Mouse (Mus musculus) cerebellum, postnatal 4 days (tissue): ENCODE measurements at regions not wholly inside any gene's neighbourhood (a gene's known extent, or its start where the extent isn't known, plus 50 kb on each side); places are given as distances from the start of the nearest gene placed in this dataset.

Experiments used
- DNase-seq, 2 experiments: peaks; one replicate each; pipeline ENCODE4 v3.0.0; 2022; ENCODE audit warnings: low spot score in 2 of 2, mixed read lengths in 1 of 2

DNA sequence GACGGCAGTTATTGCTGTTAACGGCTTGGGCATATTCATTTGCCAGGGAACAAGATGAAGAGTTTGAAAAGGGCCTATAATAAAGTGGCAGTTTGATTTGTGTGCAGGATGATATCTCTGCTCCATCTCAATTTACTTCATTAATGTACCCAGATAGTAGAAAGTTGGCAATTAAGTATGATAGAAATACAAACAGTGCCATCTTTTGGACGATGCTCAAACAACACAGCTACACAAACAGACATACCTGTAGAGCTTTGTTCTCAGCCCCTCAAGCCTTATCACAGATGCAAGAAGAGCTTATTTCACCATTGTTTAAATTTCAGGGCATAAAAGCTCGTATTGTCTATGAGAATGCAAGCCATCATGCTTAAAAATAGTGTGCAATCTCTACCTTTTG is 82.2 kb downstream of the Tnfsf11 start:
- DNase-seq, result no peak

DNA sequence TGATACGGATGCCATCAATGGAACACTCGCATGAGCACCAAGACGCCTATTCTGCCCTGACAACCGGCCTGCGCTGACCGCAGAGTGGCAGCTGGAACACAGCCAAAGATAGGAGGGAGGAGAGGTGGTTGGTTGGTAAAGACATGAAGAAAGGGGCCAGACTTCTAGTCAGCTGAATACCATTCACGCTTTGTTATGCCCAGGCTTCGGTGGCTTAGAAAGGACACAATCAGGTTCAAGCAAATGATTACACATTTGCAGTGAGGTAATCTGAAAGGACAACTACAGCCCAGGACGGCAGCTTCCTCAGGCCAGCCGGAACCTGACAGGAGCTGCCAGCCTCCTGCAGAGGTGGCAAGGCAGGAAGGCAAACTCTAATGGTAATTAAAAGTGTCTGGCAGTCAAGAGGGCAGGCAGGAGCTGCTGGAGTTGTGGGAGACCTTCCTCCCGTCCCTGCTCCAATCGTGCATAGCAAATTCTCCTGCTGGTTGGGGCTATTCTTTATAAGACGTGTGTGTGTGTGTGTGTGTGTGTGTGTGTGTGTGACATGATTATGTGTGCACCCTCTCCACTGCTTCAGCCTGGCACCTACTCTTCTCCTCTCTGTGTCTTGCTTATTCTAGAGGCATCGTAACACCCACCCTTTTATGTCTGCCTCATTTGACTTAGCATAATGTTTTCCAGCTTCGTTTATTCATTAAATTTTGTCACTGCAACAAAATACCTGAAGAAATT is 91.4 kb downstream of the Tnfsf11 start:
- DNase-seq, result peak in 1 of 2 experiments; percentile 39

DNA sequence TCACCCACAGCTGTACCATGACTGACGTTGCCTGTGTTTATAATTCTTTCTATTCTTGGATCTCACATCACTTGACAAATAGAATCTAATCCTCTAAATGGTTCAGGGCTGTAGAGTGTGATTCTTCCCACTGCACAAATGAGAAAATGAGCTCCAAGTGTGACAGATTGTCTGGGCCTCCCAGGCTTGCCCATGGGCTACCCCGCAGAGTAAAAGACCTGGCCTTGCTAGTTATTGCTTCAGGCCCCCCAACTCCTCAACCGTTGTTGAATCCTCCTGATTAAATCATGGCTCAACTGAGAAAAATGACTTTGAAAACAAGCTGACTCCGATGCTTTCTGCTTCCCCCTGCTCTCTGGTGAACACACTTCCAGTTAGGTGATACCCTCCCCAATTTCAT is 92.4 kb downstream of the Tnfsf11 start:
- DNase-seq, result no peak

DNA sequence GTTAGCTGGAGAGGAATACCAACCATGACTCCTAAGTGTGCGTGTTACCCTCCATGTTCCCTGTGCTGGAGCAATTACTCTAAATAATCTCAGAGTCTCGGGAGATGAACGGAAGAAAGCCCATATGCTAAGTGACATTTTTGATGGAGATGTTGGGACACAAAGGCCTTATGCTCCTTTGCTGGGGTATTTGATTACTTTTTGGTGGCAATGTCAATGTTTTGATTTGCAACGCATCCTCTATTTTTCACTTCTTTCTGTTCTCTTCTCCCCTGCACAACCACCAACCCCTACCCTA is 103.3 kb downstream of the Tnfsf11 start:
- no peak for DNase-seq

DNA sequence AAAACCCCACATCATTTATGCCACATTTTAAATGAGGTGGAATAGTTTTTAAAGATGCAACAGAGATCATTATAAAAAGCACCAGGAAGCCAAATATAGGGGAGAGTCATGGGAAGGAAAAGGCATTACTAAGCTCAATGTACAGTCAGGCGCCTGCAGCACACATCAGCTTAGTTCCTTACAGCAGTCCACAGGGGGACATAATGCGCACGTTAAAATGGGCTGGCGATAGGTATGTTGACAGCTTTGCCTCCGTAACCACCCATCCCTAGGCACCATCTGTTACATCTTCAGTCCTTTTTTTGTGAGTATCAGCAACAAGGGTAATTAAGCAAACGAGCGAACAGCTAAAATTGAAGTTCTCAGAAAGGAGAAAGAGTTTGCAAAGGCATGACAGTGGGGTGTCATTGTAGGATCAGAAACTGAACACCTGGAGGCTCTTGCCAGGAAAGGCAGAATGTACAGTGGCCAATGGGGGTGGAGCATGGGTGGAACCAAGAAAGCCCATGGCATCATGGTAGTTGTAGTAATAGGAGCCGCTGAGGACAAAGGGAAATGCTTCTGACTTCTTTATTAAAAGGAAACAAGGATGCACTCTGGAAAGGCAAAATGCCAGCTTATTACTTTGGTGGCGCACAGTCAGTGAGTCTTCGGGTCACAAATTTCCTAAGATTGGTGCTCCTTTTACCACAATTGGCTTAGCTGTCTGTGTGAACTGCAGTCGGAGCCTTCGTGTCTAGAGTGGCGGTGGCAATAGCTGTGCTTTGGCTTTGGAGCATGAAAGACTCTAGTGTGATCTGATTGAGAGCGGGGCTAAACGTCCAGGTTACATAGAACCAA is 103.9 kb downstream of the Tnfsf11 start:
- DNase-seq, result no peak

DNA sequence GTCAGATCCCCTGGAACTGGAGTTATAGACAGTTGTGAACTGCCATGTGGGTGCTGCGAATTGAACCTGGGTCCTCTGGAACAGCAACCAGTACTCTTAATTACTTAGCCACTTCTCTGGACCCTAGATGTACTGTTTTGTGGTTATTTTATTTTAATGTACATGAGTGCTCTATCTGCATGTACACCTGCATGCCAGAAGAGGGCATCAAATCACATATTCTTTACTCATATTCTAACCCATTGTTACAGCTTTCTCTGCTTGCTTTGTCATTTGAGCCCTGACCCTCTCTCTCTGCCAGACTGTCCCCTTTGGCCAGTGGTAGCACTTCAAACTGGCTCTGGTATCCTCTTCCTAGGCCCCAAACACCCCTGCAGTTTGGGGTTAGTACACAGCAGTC is 105.1 kb downstream of the Tnfsf11 start:
- DNase-seq, result no peak

DNA sequence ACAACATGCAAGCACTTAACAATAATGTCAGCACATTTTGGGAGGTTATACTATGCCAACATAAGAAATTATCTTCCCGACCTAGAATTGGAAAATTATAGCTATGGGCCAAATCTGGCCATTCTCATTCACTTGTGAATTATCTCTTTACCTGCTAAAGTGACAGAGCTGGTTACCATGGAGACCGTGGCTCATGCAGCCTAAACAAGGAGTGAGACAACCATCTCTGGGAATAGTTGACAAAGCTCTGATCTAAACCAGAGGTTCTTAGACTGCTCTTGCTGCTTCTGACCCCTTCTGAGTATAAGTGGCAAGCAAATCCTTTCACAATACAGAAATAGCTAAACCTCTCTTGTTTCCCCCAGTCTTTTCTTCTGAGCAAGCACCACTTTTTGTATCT is 108.7 kb upstream of the Fam216b start:
- no peak for DNase-seq

DNA sequence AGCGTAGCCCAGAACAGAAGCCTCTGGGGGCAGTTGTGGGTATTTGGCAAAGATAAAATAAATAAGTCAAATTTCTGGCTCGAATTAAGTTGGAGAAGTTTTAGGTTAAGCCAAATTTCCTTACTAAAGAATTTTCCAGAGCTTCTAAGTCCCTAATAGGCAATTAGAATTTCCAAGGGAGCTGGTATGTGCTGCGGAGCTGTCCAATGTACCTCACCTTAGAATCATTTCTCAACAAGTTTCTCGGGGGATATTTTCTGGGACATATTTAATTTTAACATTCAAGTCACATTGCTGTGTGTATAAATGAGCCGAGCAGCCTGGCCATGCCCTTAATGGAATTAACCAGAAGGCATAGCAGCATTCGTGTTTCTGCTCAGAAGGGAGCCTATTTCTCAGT is 90.8 kb upstream of the Fam216b start:
- DNase-seq, result no peak

DNA sequence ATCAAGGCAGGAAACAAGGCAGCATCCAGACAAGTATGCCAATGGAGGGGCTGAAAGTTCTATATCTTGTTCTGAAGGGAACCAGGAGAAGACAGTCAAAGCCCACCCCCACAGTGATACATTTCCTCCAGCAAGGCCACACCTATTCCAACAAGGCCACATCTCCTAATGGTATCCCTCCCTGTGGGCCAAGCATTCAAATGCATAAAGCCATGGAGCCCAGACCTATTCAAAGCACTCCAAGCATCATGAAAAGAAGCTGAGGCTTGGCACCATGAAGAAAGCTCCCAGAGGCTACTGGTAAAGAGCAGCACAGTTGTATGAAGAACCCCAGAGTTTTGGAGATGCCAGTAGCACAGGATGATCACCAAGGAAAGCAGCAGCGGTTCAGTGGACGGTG is 84.6 kb upstream of the Fam216b start:
- no peak for DNase-seq

DNA sequence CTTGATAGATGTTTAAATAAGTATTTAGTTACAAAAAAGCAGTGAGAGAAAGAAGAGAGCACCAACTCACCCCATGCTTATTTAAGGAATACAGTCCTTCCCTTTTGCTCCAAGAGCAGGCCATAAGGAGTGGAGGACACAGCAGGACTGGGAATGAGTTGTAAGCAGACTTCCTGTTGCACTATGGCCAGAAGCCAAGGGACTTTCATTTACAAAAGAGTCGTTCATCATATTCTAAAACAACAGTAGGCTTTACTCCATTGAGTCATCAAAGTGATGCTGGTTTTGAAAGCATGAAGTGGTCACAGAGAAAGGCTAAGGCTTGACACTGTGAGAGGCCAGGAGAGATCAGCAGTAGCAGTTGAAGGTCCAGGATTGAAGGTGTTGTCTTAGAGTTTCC is 84.1 kb upstream of the Fam216b start:
- DNase-seq, result no peak

DNA sequence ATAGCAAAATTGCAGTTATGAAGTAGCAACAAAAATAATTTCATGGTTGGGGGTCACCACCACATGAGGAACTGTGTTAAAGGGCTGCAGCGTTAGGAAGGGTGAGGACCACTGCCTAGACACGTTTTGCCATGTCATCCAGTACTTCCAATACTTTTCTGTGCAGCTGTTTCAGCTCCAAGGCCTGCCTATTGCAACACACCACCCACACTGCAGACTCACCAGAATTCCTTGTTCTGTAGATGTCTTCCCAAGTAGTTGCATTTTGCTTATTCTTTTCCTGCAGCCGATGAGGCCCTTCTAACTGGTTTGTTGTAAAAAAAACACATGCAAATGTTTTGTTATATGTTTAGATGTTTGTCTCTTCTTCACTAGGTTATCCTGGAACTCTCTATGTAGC is 72.0 kb upstream of the Fam216b start:
- no peak for DNase-seq

DNA sequence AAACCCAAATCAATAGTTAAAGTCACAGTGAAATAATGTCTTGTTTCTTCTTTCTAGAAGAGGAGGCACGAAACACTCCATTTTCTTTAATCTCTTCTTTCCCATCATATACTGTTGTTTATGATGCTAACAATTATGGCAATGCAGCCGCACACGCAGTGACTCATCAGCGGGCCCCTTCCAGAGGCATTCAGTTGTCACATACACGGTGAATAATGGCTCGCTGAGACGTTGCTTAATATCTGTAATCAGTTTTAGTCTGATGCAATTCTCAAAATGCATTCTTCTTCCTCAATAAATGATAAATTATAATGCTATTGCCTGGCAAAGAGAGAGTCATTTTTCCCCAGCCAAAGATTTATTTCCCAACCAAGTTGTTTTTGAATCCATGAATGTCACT is 70.8 kb upstream of the Fam216b start:
- no peak for DNase-seq

DNA sequence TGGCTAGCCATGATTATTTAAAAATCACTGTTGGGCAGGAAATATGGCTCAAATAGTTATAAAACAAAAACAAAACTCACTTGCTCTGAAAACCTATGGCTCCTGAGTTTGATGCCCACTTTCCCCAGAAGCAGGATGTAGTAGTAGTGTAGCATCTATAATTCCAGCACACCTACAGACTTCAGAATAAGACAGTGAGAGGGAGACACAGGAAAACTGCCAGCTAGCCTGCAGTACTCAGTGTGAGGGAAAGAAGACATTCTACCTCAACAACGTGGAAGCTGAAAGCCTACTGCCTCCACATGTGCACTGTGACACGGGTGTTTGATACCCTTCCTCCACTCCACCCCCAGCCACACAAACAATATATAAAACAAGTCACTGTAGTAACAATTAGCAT is 68.9 kb upstream of the Fam216b start:
- DNase-seq, result no peak

DNA sequence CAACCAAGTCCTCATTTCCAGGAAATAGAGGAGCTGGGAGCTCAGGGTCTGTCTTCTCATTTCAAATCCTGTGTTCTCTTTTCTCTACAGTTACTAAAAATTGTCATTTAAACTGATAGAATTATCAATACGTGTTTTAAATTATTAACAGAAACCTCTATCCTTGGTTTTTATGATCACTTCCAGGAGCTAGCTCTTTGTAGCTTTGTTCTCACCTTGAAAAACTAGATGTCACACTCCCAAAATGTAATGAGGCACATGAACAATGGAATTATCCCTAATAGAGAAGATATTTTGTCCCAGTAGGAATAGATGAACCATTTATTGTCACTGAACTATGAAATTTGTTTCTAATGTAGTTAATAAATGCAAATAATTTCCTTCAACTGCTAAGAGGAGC is 60.0 kb upstream of the Fam216b start:
- no peak for DNase-seq

DNA sequence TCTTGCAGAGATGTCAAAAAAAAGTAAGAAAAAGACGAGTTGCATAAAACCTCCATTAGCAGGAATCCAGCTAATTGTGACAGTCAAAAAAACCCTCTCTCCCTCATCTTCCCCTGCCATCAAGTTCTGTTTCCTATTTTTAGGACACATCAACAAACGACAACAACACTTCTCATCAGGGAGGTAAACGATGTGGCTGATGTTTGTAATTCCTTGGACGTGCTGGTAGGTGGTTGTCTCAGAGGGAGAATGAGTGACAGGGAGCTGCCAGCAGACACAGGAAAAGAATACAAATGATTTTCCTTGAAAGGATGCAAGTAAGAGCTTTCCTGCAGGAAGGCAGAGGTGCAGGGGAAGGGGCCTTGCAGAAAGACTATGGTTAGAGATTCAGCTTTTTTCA is 54.9 kb upstream of the Fam216b start:
- DNase-seq, result no peak
